Mouse (Mus musculus): ENCODE measurements at regions not wholly inside any gene's neighbourhood (a gene's known extent, or its start where the extent isn't known, plus 50 kb on each side); places are given as distances from the start of the nearest gene placed in this dataset.

- Histone ChIP-seq H3K4me3 (replicated peaks) (no peak overlapping the region), H3K9me3 (replicated peaks) (no peaks in the 10 kb centered on the region), H3K27ac (no peak overlapping the region), H3K36me3 (no peaks in the 10 kb centered on the region), H3K4me2 (no peak overlapping the region), H3K4me1 (peaks cover 7% of the 10 kb centered on the region; the same call in 1 of the 2 replicates), H3K9ac (no peak overlapping the region), H3K27me3 (no peaks in the 10 kb centered on the region)
- no peak for ATAC-seq (replicated peaks; ENCODE audit: low FRiP score)
- 87% methylated on average over 4 of the region's 4 CpGs for WGBS
Observed at GRCm38 (mm10) chr6:98801061-98801460, 458.5 kb upstream of the Gm765 start.

DNA sequence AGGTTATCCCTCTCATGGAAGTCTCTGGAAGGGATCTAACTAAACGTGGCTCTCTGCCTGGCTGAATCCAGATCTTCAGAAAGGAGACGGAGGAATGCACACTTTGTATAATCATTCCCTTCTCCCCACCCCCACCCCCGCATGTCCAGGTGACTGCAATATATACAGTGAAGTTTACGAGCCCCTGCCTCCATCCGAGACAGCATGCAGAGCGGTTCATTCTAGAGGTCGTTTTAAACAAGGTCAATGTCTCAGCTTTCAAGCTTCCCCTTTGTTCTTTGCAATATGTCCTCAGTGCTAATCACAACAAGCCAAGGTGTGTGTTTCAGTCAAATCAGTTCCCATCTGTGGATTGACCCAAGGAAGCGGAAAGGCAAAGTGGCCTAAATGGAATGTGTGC lies 457.5 kb upstream of the Gm765 start:
- WGBS = 33% methylated on average over 8 of the region's 8 CpGs

DNA sequence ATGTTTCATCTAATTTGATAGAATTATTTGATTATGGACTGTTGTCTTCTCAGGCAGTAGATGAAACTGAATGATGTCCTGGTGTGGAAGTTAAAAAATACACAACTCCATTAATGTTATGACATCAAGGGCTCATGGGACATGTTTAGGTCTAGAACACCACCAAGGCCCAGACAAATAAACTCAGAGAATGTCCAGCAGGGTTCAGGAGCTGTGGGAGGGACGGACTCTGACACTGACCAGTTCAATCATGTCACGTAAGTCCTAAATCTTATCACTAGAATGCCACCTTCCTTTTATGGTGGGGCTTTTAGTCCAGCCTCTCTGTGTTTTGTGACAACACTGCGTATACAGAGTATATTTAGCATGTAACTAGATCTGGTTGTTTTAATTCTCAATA lies 455.2 kb upstream of the Gm765 start:
- Histone ChIP-seq H3K27ac (no peak overlapping the region), H3K4me1 (peaks cover 7% of the 10 kb centered on the region; the same call in 1 of the 2 replicates), H3K27me3 (no peaks in the 10 kb centered on the region), H3K36me3 (no peaks in the 10 kb centered on the region), H3K9ac (no peak overlapping the region), H3K4me3 (replicated peaks) (no peak overlapping the region), H3K4me2 (no peak overlapping the region), H3K9me3 (replicated peaks) (no peaks in the 10 kb centered on the region)
- 50% methylated on average over 3 of the region's 3 CpGs for WGBS
- ATAC-seq (replicated peaks; ENCODE audit: low FRiP score) = 0 out of 2 replicates have a peak, but pooled peaks have one; percentile 18

More for the DNA sequence above, 457.5 kb upstream of the Gm765 start:
- H3K4me2 ChIP-seq = no peak overlapping the region
- H3K36me3 ChIP-seq = no peaks in the 10 kb centered on the region
- peak; percentile 62; the same call in 1 of the 2 replicates for ATAC-seq (replicated peaks; ENCODE audit: low FRiP score)
- H3K9ac ChIP-seq = no peak overlapping the region
- no peak overlapping the region for H3K4me3 ChIP-seq (replicated peaks)
- no peaks in the 10 kb centered on the region for H3K27me3 ChIP-seq
- peaks cover 7% of the 10 kb centered on the region; the same call in 1 of the 2 replicates for H3K4me1 ChIP-seq
- no peak overlapping the region for H3K27ac ChIP-seq
- H3K9me3 ChIP-seq (replicated peaks) = no peaks in the 10 kb centered on the region

DNA sequence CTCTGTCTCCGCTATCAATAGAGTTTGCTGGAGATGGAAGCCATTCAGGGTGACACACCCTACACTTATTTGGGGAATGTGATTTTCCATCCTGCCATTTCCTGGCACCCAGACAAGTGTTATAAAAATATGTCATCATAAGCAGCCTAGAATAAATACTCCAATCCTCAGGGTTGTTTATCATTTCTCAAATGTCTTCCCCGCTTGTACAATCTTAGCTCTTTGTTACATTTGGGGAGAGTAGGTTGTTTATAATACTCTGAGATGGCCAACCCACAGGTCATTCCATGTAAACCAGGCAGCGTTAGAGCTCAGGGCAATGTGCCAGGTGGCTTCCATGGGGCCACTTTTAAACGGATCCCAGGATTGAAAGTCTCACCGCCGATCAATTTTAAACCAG lies 454.8 kb upstream of the Gm765 start:
- Histone ChIP-seq H3K36me3 (no peaks in the 10 kb centered on the region), H3K4me2 (no peak overlapping the region), H3K4me1 (peaks cover 7% of the 10 kb centered on the region; the same call in 1 of the 2 replicates), H3K4me3 (replicated peaks) (no peak overlapping the region), H3K9me3 (replicated peaks) (no peaks in the 10 kb centered on the region), H3K27ac (no peak overlapping the region), H3K9ac (no peak overlapping the region), H3K27me3 (no peaks in the 10 kb centered on the region)
- ATAC-seq (replicated peaks; ENCODE audit: low FRiP score) = no peak
- 45% methylated on average over 6 of the region's 6 CpGs for WGBS

- H3K4me3 ChIP-seq (replicated peaks) = no peak overlapping the region
- no peaks in the 10 kb centered on the region for H3K36me3 ChIP-seq
- H3K9ac ChIP-seq = no peak overlapping the region
- no peaks in the 10 kb centered on the region for H3K9me3 ChIP-seq (replicated peaks)
- H3K4me2 ChIP-seq = no peak overlapping the region
- 40% methylated on average over 4 of the region's 4 CpGs for WGBS
- peaks cover 7% of the 10 kb centered on the region; the same call in 1 of the 2 replicates for H3K4me1 ChIP-seq
- H3K27me3 ChIP-seq = no peaks in the 10 kb centered on the region
- ATAC-seq (replicated peaks; ENCODE audit: low FRiP score) = no peak
- H3K27ac ChIP-seq = no peak overlapping the region
Observed at GRCm38 (mm10) chr6:98796666-98797065, 454.1 kb upstream of the Gm765 start.

- Histone ChIP-seq H3K9ac (no peak overlapping the region), H3K36me3 (no peaks in the 10 kb centered on the region), H3K4me3 (replicated peaks) (no peak overlapping the region), H3K9me3 (replicated peaks) (no peaks in the 10 kb centered on the region), H3K4me1 (0 out of 2 replicates have a peak, but pooled peaks cover 2% of the 10 kb centered on the region), H3K4me2 (no peak overlapping the region), H3K27ac (no peak overlapping the region), H3K27me3 (no peaks in the 10 kb centered on the region)
- WGBS = 51% methylated on average over 5 of the region's 5 CpGs
- ATAC-seq (replicated peaks; ENCODE audit: low FRiP score) = no peak
Observed at GRCm38 (mm10) chr6:98787422-98787821, 444.9 kb upstream of the Gm765 start.

- no peaks in the 10 kb centered on the region for H3K36me3 ChIP-seq
- 0 out of 2 replicates have a peak, but pooled peaks cover 2% of the 10 kb centered on the region for H3K4me1 ChIP-seq
- H3K9ac ChIP-seq = no peak overlapping the region
- no peaks in the 10 kb centered on the region for H3K9me3 ChIP-seq (replicated peaks)
- no peak for ATAC-seq (replicated peaks; ENCODE audit: low FRiP score)
- no peak overlapping the region for H3K4me2 ChIP-seq
- H3K27ac ChIP-seq = no peak overlapping the region
- H3K27me3 ChIP-seq = no peaks in the 10 kb centered on the region
- no peak overlapping the region for H3K4me3 ChIP-seq (replicated peaks)
- WGBS = 87% methylated on average over 9 of the region's 9 CpGs
Observed at GRCm38 (mm10) chr6:98782074-98782473, 439.5 kb upstream of the Gm765 start.

DNA sequence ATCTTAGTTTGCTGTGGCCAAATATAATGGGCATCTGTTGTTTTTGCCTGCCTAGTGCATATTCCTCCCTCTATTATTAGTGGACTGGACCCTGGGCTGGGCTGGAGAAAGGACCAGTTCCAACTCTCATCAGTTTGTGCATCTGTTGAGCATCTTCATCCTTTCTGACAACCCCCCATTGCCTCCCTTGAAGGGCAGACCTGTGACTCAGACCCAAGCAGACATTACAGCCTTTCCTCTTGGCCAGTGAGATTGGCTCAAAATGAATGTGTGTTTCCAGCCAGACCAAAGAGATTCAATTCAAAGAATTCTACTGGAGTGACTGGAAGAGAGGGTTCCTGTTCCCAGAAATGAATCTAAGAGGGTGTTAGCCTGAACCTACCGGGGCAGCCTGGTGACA lies 433.2 kb upstream of the Gm765 start:
- no peaks in the 10 kb centered on the region for H3K4me1 ChIP-seq
- H3K4me3 ChIP-seq (replicated peaks) = no peak overlapping the region
- no peak overlapping the region for H3K4me2 ChIP-seq
- no peak overlapping the region for H3K9ac ChIP-seq
- WGBS = 96% methylated on average over 1 of the region's 1 CpGs
- no peaks in the 10 kb centered on the region for H3K9me3 ChIP-seq (replicated peaks)
- no peak for ATAC-seq (replicated peaks; ENCODE audit: low FRiP score)
- no peaks in the 10 kb centered on the region for H3K27me3 ChIP-seq
- no peaks in the 10 kb centered on the region for H3K36me3 ChIP-seq
- no peak overlapping the region for H3K27ac ChIP-seq

DNA sequence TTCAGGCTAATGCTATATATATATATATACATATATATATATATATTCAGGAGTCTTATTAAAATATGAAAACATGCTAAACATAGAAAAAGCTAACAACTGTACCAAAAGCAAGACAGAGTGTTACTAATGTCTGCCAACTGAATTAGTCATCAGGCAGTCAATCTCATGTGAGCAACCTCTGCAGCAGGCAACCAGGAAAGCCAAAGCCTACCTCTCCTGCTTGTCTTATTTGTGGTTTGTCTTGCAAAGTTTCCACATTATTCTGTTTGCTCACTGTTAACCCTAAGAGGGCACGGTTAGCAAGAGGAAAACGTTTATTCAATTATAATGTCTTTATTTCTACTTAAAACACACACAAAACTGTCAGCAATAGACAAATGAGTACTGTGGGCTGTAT lies 427.4 kb upstream of the Gm765 start:
- Histone ChIP-seq H3K9ac (no peak overlapping the region), H3K27me3 (no peaks in the 10 kb centered on the region), H3K27ac (no peak overlapping the region), H3K9me3 (replicated peaks) (no peaks in the 10 kb centered on the region), H3K4me2 (no peak overlapping the region), H3K4me3 (replicated peaks) (no peak overlapping the region), H3K4me1 (no peaks in the 10 kb centered on the region), H3K36me3 (no peaks in the 10 kb centered on the region)
- WGBS = 42% methylated on average over 2 of the region's 2 CpGs
- no peak for ATAC-seq (replicated peaks; ENCODE audit: low FRiP score)

DNA sequence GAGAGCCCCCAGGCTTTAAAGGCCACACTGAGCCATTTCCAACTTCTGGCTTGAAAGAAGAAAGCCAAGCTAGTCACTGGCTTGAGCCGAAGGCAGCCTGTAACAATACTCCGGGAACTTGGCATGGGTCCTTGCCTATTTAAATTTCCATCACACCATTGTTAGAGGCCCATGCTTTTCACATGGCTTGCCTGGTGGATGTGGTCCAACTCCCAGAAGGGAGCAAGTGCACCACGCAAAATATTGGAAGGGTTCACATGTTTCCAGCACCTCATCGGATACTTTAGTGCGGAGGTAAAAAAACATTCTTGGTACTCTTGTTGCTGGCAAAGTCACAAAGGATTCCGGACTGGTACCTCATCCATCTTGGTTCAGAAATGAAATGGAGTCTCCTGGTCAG lies 426.8 kb upstream of the Gm765 start:
- Histone ChIP-seq H3K9me3 (replicated peaks) (no peaks in the 10 kb centered on the region), H3K27ac (no peak overlapping the region), H3K27me3 (no peaks in the 10 kb centered on the region), H3K36me3 (no peaks in the 10 kb centered on the region), H3K4me3 (replicated peaks) (no peak overlapping the region), H3K9ac (no peak overlapping the region), H3K4me2 (no peak overlapping the region), H3K4me1 (no peaks in the 10 kb centered on the region)
- WGBS = 88% methylated on average over 6 of the region's 6 CpGs
- ATAC-seq (replicated peaks; ENCODE audit: low FRiP score) = no peak

DNA sequence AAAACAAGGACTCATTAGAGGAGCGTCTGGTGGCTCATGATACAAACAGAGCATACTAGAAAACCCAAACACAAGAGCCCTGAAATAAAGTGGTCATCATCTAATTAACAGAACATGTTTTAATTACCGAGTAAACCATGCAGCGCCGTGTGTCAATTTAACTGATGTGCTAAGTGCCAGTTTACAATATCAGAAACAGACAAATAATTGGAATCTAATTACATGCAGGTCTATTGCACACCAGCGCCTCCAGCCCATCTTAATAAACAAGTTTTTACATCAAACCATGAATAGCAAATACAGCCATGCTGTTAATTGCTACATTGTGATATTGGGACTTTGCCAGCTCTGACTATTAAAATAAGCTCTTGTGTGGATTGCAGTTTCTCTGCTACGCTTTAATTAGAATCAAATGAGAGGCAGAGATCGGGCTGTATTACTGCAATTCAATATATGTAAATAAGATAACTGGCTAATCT lies 425.3 kb upstream of the Gm765 start:
- Histone ChIP-seq H3K36me3 (no peaks in the 10 kb centered on the region), H3K27ac (no peak overlapping the region), H3K4me3 (replicated peaks) (no peak overlapping the region), H3K9ac (no peak overlapping the region), H3K4me1 (no peaks in the 10 kb centered on the region), H3K4me2 (no peak overlapping the region), H3K27me3 (no peaks in the 10 kb centered on the region), H3K9me3 (replicated peaks) (no peaks in the 10 kb centered on the region)
- 86% methylated on average over 7 of the region's 7 CpGs for WGBS
- ATAC-seq (replicated peaks; ENCODE audit: low FRiP score) = no peak

GRCm38 (mm10) chr6:98754487-98754886 lies 411.9 kb upstream of the Gm765 start:
- 94% methylated on average over 2 of the region's 2 CpGs for WGBS
- Histone ChIP-seq H3K4me2 (no peak overlapping the region), H3K9ac (no peak overlapping the region), H3K27ac (no peak overlapping the region), H3K36me3 (no peaks in the 10 kb centered on the region), H3K4me1 (no peaks in the 10 kb centered on the region), H3K27me3 (no peaks in the 10 kb centered on the region), H3K4me3 (replicated peaks) (no peak overlapping the region), H3K9me3 (replicated peaks) (no peaks in the 10 kb centered on the region)
- no peak for ATAC-seq (replicated peaks; ENCODE audit: low FRiP score)

DNA sequence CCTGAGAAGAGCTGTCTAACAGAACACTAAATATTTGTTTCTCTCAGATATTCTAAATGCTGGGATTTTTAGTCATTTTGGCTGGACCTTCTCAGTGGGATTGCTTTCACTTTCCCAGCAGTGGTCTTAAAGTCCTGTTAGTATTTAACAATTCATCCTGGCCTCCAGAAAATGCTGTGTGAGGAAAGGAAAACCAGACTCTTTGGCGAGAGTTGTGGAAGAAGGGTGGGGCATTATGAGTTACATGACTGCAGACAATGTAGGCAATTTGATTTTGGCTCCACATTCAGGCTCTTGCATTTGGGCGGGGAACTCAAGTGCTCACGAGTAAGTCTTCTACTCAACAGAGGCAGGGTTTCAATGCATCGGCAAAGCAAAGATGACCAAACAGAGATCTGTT lies 406.1 kb upstream of the Gm765 start:
- Histone ChIP-seq H3K27ac (no peak overlapping the region), H3K4me2 (no peak overlapping the region), H3K9me3 (replicated peaks) (no peaks in the 10 kb centered on the region), H3K9ac (no peak overlapping the region), H3K4me1 (no peaks in the 10 kb centered on the region), H3K4me3 (replicated peaks) (no peak overlapping the region), H3K27me3 (no peaks in the 10 kb centered on the region), H3K36me3 (no peaks in the 10 kb centered on the region)
- WGBS = 91% methylated on average over 4 of the region's 4 CpGs
- ATAC-seq (replicated peaks; ENCODE audit: low FRiP score) = no peak

Data from kidney, embryonic 15.5 days (tissue).